Mouse (Mus musculus): ENCODE data around the gene Auts2. TPM values are rescaled to one million over a fixed set of nuclear protein-coding genes. Genes with fewer than 3 reads are reported as not detected.

Auts2 gene
- total and polyA plus RNA-seq, 3 experiments = not detected

GRCm38 (mm10) chr5:131992681-131993211, 550.4 kb downstream of the Auts2 start:
- Histone ChIP-seq H3K36me3 (replicated peaks in 1 of 2; ENCODE audit: control insufficient read depth in 1 of 2, insufficient read depth in 1 of 2, low read length in 1 of 2) (no peaks in the 10 kb centered on the region), H3K79me2 (replicated peaks; ENCODE audit: control insufficient read depth, extremely low read depth, insufficient read depth, poor library complexity, severe bottlenecking) (no peaks in the 10 kb centered on the region), H3K4me3 (replicated peaks in 1 of 3; ENCODE audit: low read depth in 2 of 3, low read length in 2 of 3, poor library complexity in 1 of 3) (no peak overlapping the region), H3K9me3 (replicated peaks; ENCODE audit: low read length) (peaks cover 84% of the 10 kb centered on the region), H3K4me2 (ENCODE audit: insufficient read depth, low read depth, poor library complexity, severe bottlenecking) (no peak overlapping the region), H3K4me1 (ENCODE audit: control insufficient read depth in 1 of 2, insufficient read depth in 2 of 2) (no peaks in the 10 kb centered on the region), H3K27ac (ENCODE audit: insufficient read depth, low read depth) (no peak overlapping the region), H3K9ac (ENCODE audit: insufficient read depth, low read depth) (no peak overlapping the region), H3K27me3 (replicated peaks) (no peaks in the 10 kb centered on the region)
- in situ Hi-C loops (cut with MboI; ENCODE audit: low pct_ligation_motif_present, low pct_unique_long_range_greater_than_20kb, low sequenced_read_pairs) = no loop called here
- dilution Hi-C loops (cut with MboI; ENCODE audit: extremely low pct_ligation_motif_present, extremely low pct_unique_long_range_greater_than_20kb, low sequenced_read_pairs) = no loop called here
- TF ChIP-seq CHD2 (IDR thresholded peaks at IDR 0.05; ENCODE audit: low read length) (no peak), SMC3 (IDR thresholded peaks at IDR 0.05; ENCODE audit: low read depth, low read length) (no peak), KAT2A (IDR thresholded peaks at IDR 0.05; ENCODE audit: insufficient replicate concordance, low read length) (no peak)
- DNase-seq (ENCODE audit: extremely low read depth) = no peak

- H3K9me3 ChIP-seq (replicated peaks; ENCODE audit: low read length) = peaks cover 81% of the 10 kb centered on the region
- no peak overlapping the region for H3K4me3 ChIP-seq (replicated peaks in 1 of 3; ENCODE audit: low read depth in 2 of 3, low read length in 2 of 3, poor library complexity in 1 of 3)
- H3K79me2 ChIP-seq (replicated peaks; ENCODE audit: control insufficient read depth, extremely low read depth, insufficient read depth, poor library complexity, severe bottlenecking) = no peaks in the 10 kb centered on the region
- TF ChIP-seq ZMIZ1 (IDR thresholded peaks at IDR 0.05; ENCODE audit: low read depth, low read length) = no peak
- TF ChIP-seq RAD21 (IDR thresholded peaks at IDR 0.05; ENCODE audit: low read depth, low read length) = no peak
- no peak for TF ChIP-seq POLR2AphosphoS2 (IDR thresholded peaks at IDR 0.05; ENCODE audit: low read depth, low read length)
- no peak for TF ChIP-seq SMC3 (IDR thresholded peaks at IDR 0.05; ENCODE audit: low read depth, low read length)
- TF ChIP-seq ZC3H11A (IDR thresholded peaks at IDR 0.05; ENCODE audit: low read depth, low read length) = no peak
- no peak for TF ChIP-seq NRF1 (IDR thresholded peaks at IDR 0.05; ENCODE audit: low read depth, low read length)
- TF ChIP-seq MAZ (IDR thresholded peaks at IDR 0.05; ENCODE audit: low read depth, low read length) = no peak
- dilution Hi-C loops (cut with MboI; ENCODE audit: extremely low pct_ligation_motif_present, extremely low pct_unique_long_range_greater_than_20kb, low sequenced_read_pairs) = no loop called here
- no peak for DNase-seq (ENCODE audit: extremely low read depth)
- no peak overlapping the region for H3K4me2 ChIP-seq (ENCODE audit: insufficient read depth, low read depth, poor library complexity, severe bottlenecking)
- H3K27ac ChIP-seq (ENCODE audit: insufficient read depth, low read depth) = no peak overlapping the region
- in situ Hi-C loops (cut with MboI; ENCODE audit: low pct_ligation_motif_present, low pct_unique_long_range_greater_than_20kb, low sequenced_read_pairs) = no loop called here
- no peaks in the 10 kb centered on the region for H3K36me3 ChIP-seq (replicated peaks in 1 of 2; ENCODE audit: control insufficient read depth in 1 of 2, insufficient read depth in 1 of 2, low read length in 1 of 2)
- H3K9ac ChIP-seq (ENCODE audit: insufficient read depth, low read depth) = no peak overlapping the region
- H3K4me1 ChIP-seq (ENCODE audit: control insufficient read depth in 1 of 2, insufficient read depth in 2 of 2) = no peaks in the 10 kb centered on the region
- H3K27me3 ChIP-seq (replicated peaks) = no peaks in the 10 kb centered on the region
Measured at GRCm38 (mm10) chr5:131992268-131992667, 550.9 kb downstream of the Auts2 start.

- Histone ChIP-seq H3K27me3 (replicated peaks) (no peaks in the 10 kb centered on the region), H3K4me1 (ENCODE audit: control insufficient read depth in 1 of 2, insufficient read depth in 2 of 2) (no peaks in the 10 kb centered on the region), H3K36me3 (replicated peaks in 1 of 2; ENCODE audit: control insufficient read depth in 1 of 2, insufficient read depth in 1 of 2, low read length in 1 of 2) (no peaks in the 10 kb centered on the region), H3K79me2 (replicated peaks; ENCODE audit: control insufficient read depth, extremely low read depth, insufficient read depth, poor library complexity, severe bottlenecking) (no peaks in the 10 kb centered on the region), H3K4me3 (replicated peaks in 1 of 3; ENCODE audit: low read depth in 2 of 3, low read length in 2 of 3, poor library complexity in 1 of 3) (no peak overlapping the region), H3K9me3 (replicated peaks; ENCODE audit: low read length) (peaks cover 79% of the 10 kb centered on the region), H3K27ac (ENCODE audit: insufficient read depth, low read depth) (no peak overlapping the region), H3K4me2 (ENCODE audit: insufficient read depth, low read depth, poor library complexity, severe bottlenecking) (no peak overlapping the region), H3K9ac (ENCODE audit: insufficient read depth, low read depth) (no peak overlapping the region)
- dilution Hi-C loops (cut with MboI; ENCODE audit: extremely low pct_ligation_motif_present, extremely low pct_unique_long_range_greater_than_20kb, low sequenced_read_pairs) = no loop called here
- DNase-seq (ENCODE audit: extremely low read depth) = no peak
- TF ChIP-seq TBP (conservative IDR thresholded peaks at IDR 0.05; ENCODE audit: low read depth, low read length) (no peak), MAX (IDR thresholded peaks at IDR 0.05; ENCODE audit: low read length) (no peak), RCOR1 (conservative IDR thresholded peaks at IDR 0.05; ENCODE audit: low read depth, low read length) (no peak), E2F4 (IDR thresholded peaks at IDR 0.05; ENCODE audit: insufficient replicate concordance, low read depth, low read length) (no peak), SIN3A (IDR thresholded peaks at IDR 0.05; ENCODE audit: low read length) (no peak), MAZ (IDR thresholded peaks at IDR 0.05; ENCODE audit: low read depth, low read length) (no peak), USF2 (conservative IDR thresholded peaks at IDR 0.05; ENCODE audit: low read depth, low read length) (no peak), MXI1 (IDR thresholded peaks at IDR 0.05; ENCODE audit: low read depth, low read length) (no peak), MEF2A (IDR thresholded peaks at IDR 0.05; ENCODE audit: borderline replicate concordance, low read depth, low read length) (no peak), ELF1 (IDR thresholded peaks at IDR 0.05; ENCODE audit: low read depth, low read length) (no peak), ZKSCAN1 (IDR thresholded peaks at IDR 0.05; ENCODE audit: borderline replicate concordance, low read depth, low read length) (no peak), CHD2 (IDR thresholded peaks at IDR 0.05; ENCODE audit: low read length) (no peak), ZMIZ1 (IDR thresholded peaks at IDR 0.05; ENCODE audit: low read depth, low read length) (no peak), JUN (IDR thresholded peaks at IDR 0.05; ENCODE audit: insufficient read depth, low read depth, low read length) (no peak)
- in situ Hi-C loops (cut with MboI; ENCODE audit: low pct_ligation_motif_present, low pct_unique_long_range_greater_than_20kb, low sequenced_read_pairs) = no loop called here
Measured at GRCm38 (mm10) chr5:131990532-131990931, 552.6 kb downstream of the Auts2 start.

All from CH12.LX (cell line).